Mouse (Mus musculus): ENCODE measurements at regions not wholly inside any gene's neighbourhood (a gene's known extent, or its start where the extent isn't known, plus 50 kb on each side); places are given as distances from the start of the nearest gene placed in this dataset.

DNA sequence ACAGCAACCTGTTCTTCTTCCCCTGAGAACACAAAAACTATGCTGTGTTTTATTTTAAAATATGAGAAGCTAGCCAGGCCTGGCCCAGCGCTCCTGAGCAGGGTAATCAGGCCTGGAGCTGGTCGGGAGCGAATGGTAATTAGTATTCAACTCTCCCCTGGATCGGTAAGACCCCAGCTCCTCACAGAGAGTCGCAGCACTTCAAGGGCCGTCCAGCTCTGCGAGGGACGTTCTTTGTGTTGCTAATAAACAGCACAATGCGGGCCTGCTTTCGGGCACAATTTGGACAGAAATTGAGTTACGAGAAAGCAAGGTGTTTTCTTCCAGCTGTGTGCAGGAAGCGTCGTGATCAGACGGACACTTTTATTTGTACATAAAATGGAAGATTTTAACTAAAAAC lies 69.5 kb upstream of the Spaca7 start:
- DNase-seq (ENCODE audit: low spot score): no peak

DNA sequence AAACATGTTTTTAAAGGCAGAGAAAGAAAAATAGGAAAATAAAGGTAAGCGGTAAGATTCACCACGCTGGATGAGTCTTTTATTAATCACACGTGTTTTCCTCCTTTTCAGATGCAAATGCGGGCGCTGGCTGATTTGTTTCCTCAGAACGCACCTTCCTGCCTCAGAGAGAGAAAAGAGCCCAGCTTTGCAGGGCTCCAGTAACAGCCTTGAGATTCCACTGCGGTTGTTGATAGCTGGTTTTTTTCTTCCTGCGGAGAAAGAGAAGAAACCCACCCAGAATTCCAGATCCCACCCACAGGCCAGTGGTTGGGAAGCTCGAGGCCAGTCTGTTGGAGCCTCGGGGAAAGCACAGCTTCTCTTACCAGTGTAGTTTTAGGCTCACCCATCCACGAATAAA lies 68.6 kb upstream of the Spaca7 start:
- no peak for DNase-seq (ENCODE audit: low spot score)

DNA sequence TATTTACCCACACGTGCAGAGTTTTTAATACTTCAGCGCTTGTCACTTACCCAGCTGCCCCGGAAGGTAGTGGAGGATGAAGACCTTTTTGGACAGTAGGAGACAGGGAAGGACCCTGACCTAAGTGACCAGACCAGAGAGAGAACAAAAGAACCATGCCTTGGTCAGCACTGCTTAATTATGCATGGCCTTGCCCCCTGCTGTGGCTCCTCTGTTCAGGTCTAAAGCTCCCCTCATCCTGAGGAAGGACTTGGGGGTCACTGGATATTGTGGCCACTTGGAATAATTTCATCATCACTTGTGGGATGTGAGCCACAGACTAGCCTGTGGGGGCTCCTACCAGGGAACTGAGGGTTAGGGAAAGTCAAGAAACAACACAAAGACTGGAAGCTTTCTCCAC lies 68.1 kb upstream of the Spaca7 start:
- no peak for DNase-seq (ENCODE audit: low spot score)

DNA sequence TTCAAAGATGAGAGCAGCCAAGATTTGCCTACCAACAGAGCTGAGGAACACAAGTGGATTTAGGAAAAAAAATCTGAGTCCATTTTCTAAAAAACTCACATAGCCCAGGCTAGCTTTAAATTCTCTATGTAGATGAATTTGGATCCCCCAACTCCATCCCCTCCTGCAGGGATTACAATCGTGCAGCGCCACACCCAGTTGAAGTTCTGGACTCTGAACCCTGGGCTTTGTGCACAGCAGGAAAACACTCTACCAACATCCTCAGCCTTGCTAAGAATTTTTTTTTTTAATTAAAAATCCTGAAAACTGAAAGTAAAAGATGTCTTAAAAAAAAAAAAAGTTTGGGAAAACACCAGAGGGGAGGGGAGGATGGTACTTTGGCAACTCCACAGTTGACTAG lies 62.6 kb upstream of the Spaca7 start:
- DNase-seq (ENCODE audit: low spot score): no peak

DNA sequence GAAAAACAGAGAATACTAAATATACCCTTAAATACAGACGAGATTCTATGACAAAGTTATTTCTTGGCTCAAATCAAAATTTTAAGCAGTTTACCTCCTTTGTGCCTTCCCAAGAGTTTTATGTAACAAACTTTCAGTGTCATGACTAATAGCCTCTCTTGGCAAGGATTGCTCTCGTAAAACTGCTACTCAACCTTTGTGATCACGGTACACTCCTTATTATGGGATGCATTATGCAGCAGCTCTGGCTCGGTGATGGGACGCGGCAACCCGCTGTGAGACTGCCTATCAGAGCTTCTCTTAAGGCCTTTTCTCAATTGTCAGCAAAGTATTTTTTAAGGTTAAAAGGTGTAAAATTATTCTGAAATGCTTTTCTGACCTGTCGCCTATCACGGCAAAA lies 59.8 kb upstream of the Spaca7 start:
- DNase-seq (ENCODE audit: low spot score): peak; percentile 22

DNA sequence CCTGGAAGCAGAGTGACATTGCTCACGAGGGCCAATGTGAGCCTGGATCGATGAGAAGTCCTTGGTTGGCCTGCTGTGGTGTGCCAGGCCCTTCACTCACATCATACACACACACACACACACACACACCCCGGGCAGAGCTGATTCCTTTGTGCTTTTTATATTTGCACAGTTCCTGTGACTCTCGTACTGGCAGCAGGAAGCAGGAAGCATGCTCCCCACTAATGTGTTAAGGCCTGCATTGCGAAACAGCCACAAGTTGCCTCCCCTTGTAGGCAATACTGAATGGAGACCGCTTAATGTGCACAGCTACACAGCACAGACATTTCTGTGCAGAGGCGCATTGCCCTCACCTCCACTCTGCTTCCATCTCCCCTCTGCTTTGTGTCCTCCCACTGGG lies 58.7 kb upstream of the Spaca7 start:
- DNase-seq (ENCODE audit: low spot score): no peak

DNA sequence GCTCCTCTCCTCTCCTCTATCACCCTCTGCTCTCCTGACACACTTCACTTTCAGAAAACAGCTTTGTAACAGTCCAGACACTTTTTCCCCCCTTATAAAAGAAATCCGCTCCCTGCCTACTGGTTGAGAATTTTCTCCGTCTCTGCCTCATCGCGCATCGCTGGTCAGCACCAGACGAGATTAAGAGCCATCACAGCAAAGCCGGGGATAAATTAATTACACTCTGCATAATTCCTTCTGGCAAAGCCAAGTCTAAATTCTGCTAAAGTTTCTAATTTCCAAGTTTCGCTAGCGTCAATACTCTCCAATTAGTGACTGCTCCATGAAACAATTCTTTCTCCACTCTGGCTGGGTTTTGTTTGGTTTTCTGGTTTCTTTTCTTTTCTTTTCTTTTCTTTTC lies 51.2 kb upstream of the Spaca7 start:
- no peak for DNase-seq (ENCODE audit: low spot score)
